Mouse (Mus musculus) heart, embryonic 11.5 days (tissue): ENCODE results near the gene Aatk. TPM values are rescaled to one million over a fixed set of nuclear protein-coding genes. Genes with fewer than 3 reads are reported as not detected.

ENCODE experiments used
- ATAC-seq: fragments of 200-750 bp; cut with Nextera tagmentation; replicated peaks from 2 replicates; pipeline ENCODE4 v1.8.0; 2017; ENCODE audit warnings: moderate library complexity; ENCODE audit not compliant: insufficient number of reproducible peaks, low FRiP score, low TSS enrichment
- H3K27ac ChIP-seq: fragments of 300-500 bp; sonication (generic); 2 replicates; pipeline ENCODE4 v1.5.1; 2014; ENCODE audit warnings: mild to moderate bottlenecking, low read depth, low read length
- H3K27me3 ChIP-seq: fragments of 300-500 bp; sonication (generic); 2 replicates; pipeline ENCODE4 v1.6.1; 2014; ENCODE audit warnings: mild to moderate bottlenecking, low read length, mixed read lengths; ENCODE audit not compliant: control insufficient read depth, insufficient read depth
- H3K36me3 ChIP-seq: fragments of 300-500 bp; sonication (generic); 2 replicates; pipeline ENCODE4 v1.6.1; 2014; ENCODE audit warnings: mild to moderate bottlenecking, low read length, moderate library complexity, mixed read lengths; ENCODE audit not compliant: control insufficient read depth, insufficient read depth
- H3K4me1 ChIP-seq: fragments of 300-500 bp; sonication (generic); 2 replicates; pipeline ENCODE4 v1.6.1; 2014; ENCODE audit warnings: low read length; ENCODE audit not compliant: control insufficient read depth, insufficient read depth
- H3K4me2 ChIP-seq: fragments of 300-500 bp; sonication (generic); 2 replicates; pipeline ENCODE4 v1.6.1; 2014; ENCODE audit warnings: mild to moderate bottlenecking, moderate library complexity
- H3K4me3 ChIP-seq: fragments of 300-500 bp; sonication (generic); 2 replicates; pipeline ENCODE4 v1.5.1; 2014; ENCODE audit warnings: low read depth, low read length
- H3K9ac ChIP-seq: fragments of 300-500 bp; sonication (generic); 2 replicates; pipeline ENCODE4 v1.6.1; 2014; ENCODE audit warnings: mild to moderate bottlenecking, low read depth, low read length, moderate library complexity
- H3K9me3 ChIP-seq: fragments of 300-500 bp; sonication (generic); replicated peaks from 2 replicates; pipeline ENCODE4 v1.6.1; 2016; ENCODE audit warnings: low read length; ENCODE audit not compliant: control insufficient read depth
- WGBS: fragments of 180-500 bp; shearing (Covaris S2); extraction: QIAGEN DNeasy Blood & Tissue Kit; methylation state at CpG from one replicate; pipeline ENCODE4 v1.1.7; 2014; ENCODE audit not compliant: insufficient replicate concordance; 5-methylcytosine and 5-hydroxymethylcytosine counted together
- polyA plus RNA-seq: library from polyadenylated mRNA; unstranded; fragments of >200 nt; fragmentation: Nextera tagmentation; extraction: Ambion mirVana; gene quantifications from 2 replicates; pipeline ENCODE4 v1.2.1, GENCODE M21; 2014

Gene Aatk
- polyA plus RNA-seq, 1 experiment from 2014 or later, result 0.24 TPM

DNA sequence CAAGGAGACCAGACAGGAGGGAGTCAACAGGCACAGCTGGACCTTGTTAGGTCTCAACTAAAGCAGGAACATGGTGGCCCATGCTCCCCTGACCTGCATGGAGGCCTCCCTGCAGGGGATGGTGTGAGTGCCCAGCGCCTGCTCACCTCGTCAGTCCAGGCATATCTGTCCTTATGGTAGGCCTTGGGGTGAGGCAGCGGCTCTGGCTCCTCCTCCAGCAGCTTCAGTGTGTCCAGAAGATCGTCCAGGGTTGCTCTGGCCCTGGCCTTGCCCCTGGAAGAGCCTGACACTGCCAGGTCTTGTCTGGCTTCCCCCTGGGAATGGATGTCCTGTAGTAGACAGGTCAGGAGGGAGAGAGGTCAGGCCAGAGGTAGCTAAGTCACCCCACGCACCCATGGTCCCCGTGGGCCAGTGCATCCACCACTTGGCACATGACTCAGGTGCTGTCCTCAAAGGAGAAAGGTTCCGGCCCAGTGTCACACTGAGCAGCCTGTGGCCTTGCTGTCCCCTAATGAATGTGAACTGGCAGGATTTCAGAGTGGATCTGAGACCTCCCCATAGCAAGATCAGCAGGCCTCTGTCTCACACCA is 24.9 kb upstream of the Aatk start:
- ATAC-seq, result no peak
- Histone ChIP-seq H3K27me3 (no peaks in the 10 kb centered on the region), H3K36me3 (peaks cover 20% of the 10 kb centered on the region; the same call in 1 of the 2 replicates), H3K4me1 (no peaks in the 10 kb centered on the region), H3K9me3 (no peaks in the 10 kb centered on the region), H3K9ac (no peak overlapping the region; the same call in 1 of the 2 replicates), H3K27ac (no peak overlapping the region), H3K4me2 (no peak overlapping the region), H3K4me3 (no peak overlapping the region)
- whole genome bisulfite sequencing, result 79% methylated on average over 7 of the region's 7 CpGs

DNA sequence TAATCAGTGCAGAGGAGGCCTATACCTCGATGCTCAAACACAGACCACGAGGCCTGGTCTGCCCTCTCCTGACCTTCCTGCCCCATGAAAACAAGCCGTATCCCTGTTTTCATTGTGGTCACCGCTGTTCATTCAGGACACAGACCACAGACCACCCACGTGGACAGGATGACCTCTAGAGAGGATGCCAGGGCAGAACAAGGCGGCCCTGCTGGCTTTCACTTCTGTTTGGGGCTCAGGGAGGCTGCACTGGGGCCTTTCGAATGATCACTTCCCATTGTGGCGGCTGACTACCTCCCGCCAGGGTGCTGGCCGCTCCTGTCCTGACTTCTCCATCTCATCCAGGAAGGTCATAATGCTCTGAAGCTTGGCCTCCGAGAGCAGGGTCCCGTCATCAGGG is 24.1 kb upstream of the Aatk start:
- WGBS, result 67% methylated on average over 12 of the region's 12 CpGs
- ATAC-seq, result no peak
- Histone ChIP-seq H3K9ac (no peak overlapping the region), H3K4me1 (0 out of 2 replicates have a peak, but pooled peaks cover under 1% of the 10 kb centered on the region), H3K4me2 (no peak overlapping the region), H3K27me3 (no peaks in the 10 kb centered on the region), H3K27ac (no peak overlapping the region), H3K9me3 (no peaks in the 10 kb centered on the region), H3K36me3 (peaks cover 17% of the 10 kb centered on the region; the same call in 1 of the 2 replicates), H3K4me3 (no peak overlapping the region)

DNA sequence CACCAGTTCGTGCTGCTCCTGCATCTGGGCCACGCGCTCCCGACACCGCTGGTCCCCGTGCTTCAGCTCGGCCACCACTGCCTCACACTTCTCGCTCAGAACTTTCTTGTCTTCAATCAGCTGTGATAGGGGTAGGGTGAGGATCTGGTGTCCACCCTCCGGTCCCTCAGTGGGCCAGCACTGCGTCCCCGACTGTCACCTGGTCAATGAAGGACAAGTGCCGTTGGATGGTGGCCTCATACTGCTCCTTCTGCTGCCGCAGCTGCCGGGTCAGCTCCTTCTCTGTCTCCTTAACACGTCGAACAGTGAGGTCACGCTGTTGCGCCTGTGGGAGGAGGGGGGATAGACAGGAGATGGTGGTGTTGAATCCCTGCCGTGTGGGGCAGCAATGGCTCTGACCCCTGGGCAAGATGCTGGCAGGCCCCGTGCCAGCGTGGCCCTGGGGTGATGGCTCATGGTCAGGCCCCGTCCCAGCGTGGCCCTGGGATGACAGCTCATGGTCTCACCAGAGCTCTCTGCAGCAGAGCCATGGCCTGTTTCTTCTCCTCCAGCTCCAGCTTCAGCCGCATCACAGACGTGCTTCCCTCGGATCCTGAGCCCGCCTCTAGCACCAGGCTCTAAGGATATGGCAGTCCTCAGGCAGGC is 23.4 kb upstream of the Aatk start:
- no peak for ATAC-seq
- Histone ChIP-seq H3K4me3 (no peak overlapping the region), H3K9ac (no peak overlapping the region), H3K4me2 (no peak overlapping the region), H3K36me3 (peaks cover 17% of the 10 kb centered on the region; the same call in 1 of the 2 replicates), H3K9me3 (no peaks in the 10 kb centered on the region), H3K27ac (no peak overlapping the region), H3K27me3 (no peaks in the 10 kb centered on the region), H3K4me1 (peaks cover 7% of the 10 kb centered on the region; the same call in 1 of the 2 replicates)
- WGBS, result 86% methylated on average over 27 of the region's 27 CpGs

DNA sequence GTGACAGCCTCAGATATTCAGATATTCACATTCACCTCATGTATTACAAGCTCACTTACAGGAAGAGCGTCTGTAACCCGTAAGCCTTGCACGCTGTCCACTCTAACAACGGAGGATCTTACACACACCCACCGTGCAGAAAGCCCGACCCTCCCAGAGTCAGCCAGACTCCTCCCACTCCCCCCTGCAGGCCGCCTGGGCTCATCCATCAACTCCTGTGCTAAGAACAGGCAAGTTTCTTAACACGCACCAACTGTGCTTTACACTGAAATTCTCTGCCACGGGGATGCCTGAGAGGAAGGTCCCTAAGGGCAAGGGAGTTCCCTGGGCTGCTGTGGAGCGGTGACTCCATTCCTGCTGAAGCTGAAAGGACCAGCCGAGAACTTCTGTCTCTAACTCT is 22.3 kb upstream of the Aatk start:
- H3K9me3 ChIP-seq, result no peaks in the 10 kb centered on the region
- H3K27ac ChIP-seq, result no peak overlapping the region
- WGBS, result 38% methylated on average over 11 of the region's 11 CpGs
- H3K4me2 ChIP-seq, result no peak overlapping the region
- H3K4me1 ChIP-seq, result peaks cover 7% of the 10 kb centered on the region; the same call in 1 of the 2 replicates
- no peaks in the 10 kb centered on the region for H3K27me3 ChIP-seq
- ATAC-seq, result no peak
- H3K36me3 ChIP-seq, result peaks cover 17% of the 10 kb centered on the region; the same call in 1 of the 2 replicates
- no peak overlapping the region for H3K4me3 ChIP-seq
- H3K9ac ChIP-seq, result no peak overlapping the region

DNA sequence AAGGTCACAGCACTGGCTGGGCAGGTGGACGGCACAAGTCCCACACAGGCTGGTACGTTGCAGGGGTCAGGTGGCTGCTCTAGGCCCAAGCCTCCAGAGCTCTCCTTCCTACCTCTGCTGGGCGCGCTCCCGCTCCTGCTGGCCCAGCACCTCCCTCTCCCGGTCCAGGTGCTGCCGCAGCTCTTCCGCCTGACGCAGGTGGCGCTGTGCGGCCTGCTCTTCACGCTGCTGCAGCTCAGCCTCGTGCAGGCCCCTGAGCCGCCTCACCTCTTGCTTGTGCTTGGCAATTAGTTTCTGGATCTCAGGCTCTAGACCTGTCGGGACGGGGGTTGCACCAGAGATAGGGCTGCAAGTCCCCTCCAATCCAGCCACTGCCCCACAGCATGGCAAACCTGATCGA is 20.9 kb upstream of the Aatk start:
- Histone ChIP-seq H3K4me2 (no peak overlapping the region), H3K9me3 (no peaks in the 10 kb centered on the region), H3K9ac (no peak overlapping the region), H3K36me3 (peaks cover 17% of the 10 kb centered on the region; the same call in 1 of the 2 replicates), H3K4me1 (peaks cover 7% of the 10 kb centered on the region; the same call in 1 of the 2 replicates), H3K4me3 (no peak overlapping the region), H3K27me3 (no peaks in the 10 kb centered on the region), H3K27ac (no peak overlapping the region)
- no peak for ATAC-seq
- 51% methylated on average over 17 of the region's 17 CpGs for WGBS

DNA sequence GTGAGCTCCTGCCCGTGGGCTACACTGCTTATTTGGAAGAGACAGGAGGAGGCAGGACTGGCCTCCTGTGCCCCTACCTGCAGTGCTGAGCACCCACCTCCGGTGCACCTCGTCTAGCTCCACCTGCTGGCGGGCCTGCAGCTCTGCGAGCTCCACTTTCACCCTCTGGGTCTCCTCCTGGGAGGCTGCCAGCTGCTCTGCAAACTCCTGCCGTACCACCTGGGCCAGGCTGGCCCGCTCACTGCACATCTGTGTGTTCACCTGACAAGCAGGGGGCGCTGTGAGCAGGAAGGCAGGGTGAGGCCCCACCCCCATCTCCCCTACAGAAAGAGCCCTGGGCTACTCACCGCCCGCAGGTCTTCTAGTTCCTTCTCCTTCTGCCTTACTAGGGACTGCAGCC is 18.3 kb upstream of the Aatk start:
- Histone ChIP-seq H3K27ac (no peak overlapping the region), H3K4me1 (peaks cover 7% of the 10 kb centered on the region; the same call in 1 of the 2 replicates), H3K9ac (peak overlapping the region; percentile 58), H3K27me3 (no peaks in the 10 kb centered on the region), H3K36me3 (peaks cover 9% of the 10 kb centered on the region; the same call in 1 of the 2 replicates), H3K4me2 (peak overlapping the region; percentile 49), H3K9me3 (no peaks in the 10 kb centered on the region), H3K4me3 (no peak overlapping the region)
- ATAC-seq, result no peak
- WGBS, result 25% methylated on average over 10 of the region's 10 CpGs

DNA sequence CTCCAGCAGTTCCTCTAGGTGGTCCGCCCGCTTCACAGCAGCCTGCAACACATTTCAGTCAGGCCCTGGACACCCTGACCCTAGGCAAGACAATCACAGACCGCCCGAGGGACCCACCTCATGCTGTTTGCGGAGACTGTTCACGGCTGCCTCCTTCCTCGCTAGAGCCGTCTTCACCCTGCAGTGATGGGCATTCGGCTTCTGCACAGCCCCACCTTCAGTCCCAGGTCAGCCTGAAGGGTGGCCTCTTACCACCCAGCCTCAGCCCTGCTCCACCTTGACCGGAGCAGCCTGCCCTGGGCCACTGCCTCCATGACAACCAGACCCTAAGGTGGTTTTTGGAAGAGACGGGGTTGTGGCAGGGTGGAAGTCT is 17.7 kb upstream of the Aatk start:
- no peak for ATAC-seq
- peaks cover 7% of the 10 kb centered on the region; the same call in 1 of the 2 replicates for H3K4me1 ChIP-seq
- H3K9me3 ChIP-seq, result no peaks in the 10 kb centered on the region
- no peak overlapping the region for H3K4me3 ChIP-seq
- peaks cover 9% of the 10 kb centered on the region; the same call in 1 of the 2 replicates for H3K36me3 ChIP-seq
- H3K27me3 ChIP-seq, result no peaks in the 10 kb centered on the region
- no peak overlapping the region for H3K4me2 ChIP-seq
- WGBS, result 86% methylated on average over 11 of the region's 11 CpGs
- H3K9ac ChIP-seq, result no peak overlapping the region
- H3K27ac ChIP-seq, result no peak overlapping the region

DNA sequence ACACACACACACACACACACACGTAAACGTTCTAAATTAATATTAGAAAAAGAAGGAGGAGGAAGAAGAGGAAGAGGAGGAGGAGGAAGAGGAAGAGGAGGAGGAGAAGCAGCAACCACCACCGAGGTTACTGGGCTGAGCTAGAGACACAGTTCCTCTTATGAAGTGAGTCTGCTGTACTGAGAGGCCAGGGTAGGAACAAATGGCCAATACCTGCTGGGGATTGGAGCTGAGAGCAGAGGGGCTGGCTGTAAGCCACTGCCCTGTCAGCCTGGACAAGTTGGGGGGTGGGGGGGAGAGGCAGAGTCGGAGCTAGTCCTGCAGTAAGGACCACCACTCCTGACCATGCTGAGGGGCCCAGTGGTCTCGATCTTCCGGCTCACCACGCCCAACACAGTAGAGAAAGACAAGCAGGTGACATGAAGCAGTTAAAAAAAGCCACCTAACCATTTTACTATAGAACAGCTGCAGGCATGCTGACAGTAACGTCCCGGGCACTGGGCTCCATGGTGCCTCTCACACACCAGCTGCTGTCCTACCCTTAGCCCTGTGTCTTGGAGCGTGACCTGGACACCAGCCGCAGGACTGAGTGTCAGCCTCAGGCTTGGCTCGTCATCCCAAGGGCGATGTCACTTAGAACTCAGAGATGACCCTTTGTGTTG is 17.2 kb upstream of the Aatk start:
- H3K4me3 ChIP-seq, result no peak overlapping the region
- H3K27ac ChIP-seq, result no peak overlapping the region
- WGBS, result 86% methylated on average over 13 of the region's 13 CpGs

More for the DNA sequence above, 17.2 kb upstream of the Aatk start:
- no peaks in the 10 kb centered on the region for H3K9me3 ChIP-seq
- H3K9ac ChIP-seq, result no peak overlapping the region
- no peaks in the 10 kb centered on the region for H3K27me3 ChIP-seq
- H3K36me3 ChIP-seq, result peaks cover 9% of the 10 kb centered on the region; the same call in 1 of the 2 replicates
- ATAC-seq, result no peak
- H3K4me1 ChIP-seq, result peaks cover 7% of the 10 kb centered on the region; the same call in 1 of the 2 replicates
- no peak overlapping the region for H3K4me2 ChIP-seq
